Comparison of ENCODE assay signal across 33 mouse cellular contexts in the genomic region with DNA sequence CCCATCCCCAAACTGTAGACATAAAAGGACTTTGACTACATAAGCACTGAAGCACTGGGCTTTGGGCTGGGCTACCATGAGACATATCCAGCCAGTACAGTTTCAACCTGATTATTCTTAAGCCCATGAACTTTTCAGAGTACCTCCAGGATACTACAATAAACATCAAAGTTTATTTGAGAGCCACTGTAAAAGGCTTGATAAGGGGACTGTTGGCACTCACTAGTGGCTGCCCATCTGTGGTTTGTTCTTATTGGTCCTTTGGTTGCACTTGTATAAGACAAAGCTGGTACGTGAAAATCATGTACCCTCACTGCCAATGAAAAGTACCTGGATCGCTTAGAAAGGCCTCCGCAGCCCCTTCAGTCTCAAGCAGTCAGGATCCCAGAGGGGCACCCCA.
"Had no signal": no experiment of that assay in that cellular context is flagged by ENCODE, and none has a peak within 500 bp of the region (broad histone marks: within the 10 kb centered on the region; RNA-seq: fewer than 3 reads in every experiment).

No protein-coding gene starts in this region.

- H3K4me1 ChIP-seq: heart, embryonic 10.5 days; heart, embryonic 12.5 days; heart, embryonic 15.5 days; hindbrain, embryonic 10.5 days; hindbrain, embryonic 12.5 days; hindbrain, embryonic 13.5 days; hindbrain, embryonic 15.5 days; kidney, embryonic 15.5 days had no signal

- H3K27ac ChIP-seq: heart, embryonic 10.5 days; heart, embryonic 13.5 days; heart, embryonic 15.5 days; hindbrain, embryonic 10.5 days; hindbrain, embryonic 12.5 days; hindbrain, embryonic 13.5 days; hindbrain, embryonic 14.5 days; hindbrain, embryonic 15.5 days; hindbrain, postnatal 0 days; kidney, embryonic 15.5 days; kidney, postnatal 0 days; layer of hippocampus, adult 2 months; left cerebral cortex, adult 2 months had no signal

- H3K27me3 ChIP-seq: heart, embryonic 12.5 days; heart, embryonic 13.5 days; heart, embryonic 15.5 days; hindbrain, embryonic 12.5 days; hindbrain, embryonic 13.5 days; hindbrain, embryonic 15.5 days; kidney, embryonic 15.5 days had no signal

- DNase-seq: heart, postnatal 10 days; heart, postnatal 14 days; heart, postnatal 36 days; heart, postnatal 4 days; kidney, adult 11 months; kidney, adult 18-20 months; kidney, adult 2 months; kidney, adult 8-10 months; kidney, adult 9 months; kidney, postnatal 10 days; kidney, postnatal 14 days; kidney, postnatal 25 days; kidney, postnatal 36 days; kidney, postnatal 4 days; layer of hippocampus, adult 9-11 months; layer of hippocampus, postnatal 36 days had no signal

- H3K36me3 ChIP-seq: heart, embryonic 10.5 days; heart, embryonic 12.5 days; heart, embryonic 13.5 days; heart, embryonic 15.5 days; hindbrain, embryonic 10.5 days; hindbrain, embryonic 12.5 days; hindbrain, embryonic 13.5 days; hindbrain, embryonic 15.5 days had no signal

- H3K9me3 ChIP-seq: heart, embryonic 10.5 days; heart, embryonic 12.5 days; heart, embryonic 13.5 days; heart, embryonic 15.5 days; hindbrain, embryonic 10.5 days; hindbrain, embryonic 12.5 days; hindbrain, embryonic 13.5 days; hindbrain, embryonic 15.5 days; kidney, embryonic 15.5 days had no signal

- H3K4me2 ChIP-seq: heart, embryonic 11.5 days; heart, embryonic 12.5 days; heart, embryonic 13.5 days; heart, embryonic 15.5 days; hindbrain, embryonic 12.5 days; hindbrain, embryonic 13.5 days; hindbrain, embryonic 14.5 days; hindbrain, embryonic 15.5 days; kidney, embryonic 15.5 days had no signal

- H3K4me3 ChIP-seq: heart, embryonic 10.5 days; heart, embryonic 12.5 days; heart, embryonic 13.5 days; heart, embryonic 15.5 days; hindbrain, embryonic 10.5 days; hindbrain, embryonic 12.5 days; hindbrain, embryonic 13.5 days; hindbrain, embryonic 15.5 days; kidney, embryonic 15.5 days; layer of hippocampus, adult 2 months; left cerebral cortex, adult 2 months had no signal

- H3K9ac ChIP-seq: heart, embryonic 12.5 days; heart, embryonic 13.5 days; heart, embryonic 15.5 days; hindbrain, embryonic 12.5 days; hindbrain, embryonic 13.5 days; hindbrain, embryonic 14.5 days; hindbrain, embryonic 15.5 days; kidney, embryonic 15.5 days had no signal

- ATAC-seq: hindbrain, embryonic 16.5 days; hindbrain, postnatal 0 days; inflammation-experienced regulatory T-cells, adult 6 months had no signal
